Mouse (Mus musculus) midbrain, embryonic 10.5 days (tissue): ENCODE measurements around the gene Nudt2. TPM values are rescaled to one million over a fixed set of nuclear protein-coding genes. Genes with fewer than 3 reads are reported as not detected.

ENCODE experiments used
- DNase-seq: peaks from one replicate; pipeline ENCODE4 v3.0.0-alpha.2; 2017; ENCODE audit warnings: low spot score
- H3K27ac ChIP-seq: fragments of 300-500 bp; sonication (generic); replicated peaks from 2 replicates; pipeline ENCODE4 v1.5.1; 2016; ENCODE audit warnings: mild to moderate bottlenecking
- H3K27me3 ChIP-seq: fragments of 300-500 bp; sonication (generic); 2 replicates; pipeline ENCODE4 v1.6.1; 2016; ENCODE audit warnings: low read depth, mild to moderate bottlenecking; ENCODE audit not compliant: poor library complexity, severe bottlenecking
- H3K36me3 ChIP-seq: fragments of 300-500 bp; sonication (generic); 2 replicates; pipeline ENCODE4 v1.6.1; 2016; ENCODE audit warnings: mild to moderate bottlenecking, moderate library complexity
- H3K4me1 ChIP-seq: fragments of 300-500 bp; sonication (generic); 2 replicates; pipeline ENCODE4 v1.6.1; 2016
- H3K4me3 ChIP-seq: fragments of 300-500 bp; sonication (generic); 2 replicates; pipeline ENCODE4 v1.5.1; 2016; ENCODE audit warnings: mild to moderate bottlenecking, moderate library complexity
- H3K9me3 ChIP-seq: fragments of 300-500 bp; sonication (generic); replicated peaks from 2 replicates; pipeline ENCODE4 v1.6.1; 2016; ENCODE audit warnings: mild to moderate bottlenecking
- WGBS: fragments of 180-500 bp; shearing (Covaris S2); methylation state at CpG from one replicate; pipeline ENCODE4 v1.1.7; 2016; 5-methylcytosine and 5-hydroxymethylcytosine counted together
- polyA plus RNA-seq: library from polyadenylated mRNA; unstranded; fragments of >200 nt; fragmentation: Nextera tagmentation; extraction: Ambion mirVana; gene quantifications from 2 replicates; pipeline ENCODE4 v1.2.1, GENCODE M21; 2016

The Nudt2 gene
- polyA plus RNA-seq, 1 experiment from 2014 or later: 63.3 TPM

GRCm38 (mm10) chr4:41470684-41471383, 5.9 kb downstream of the Nudt2 start:
- 37% methylated on average over 5 of the region's 5 CpGs for WGBS
- H3K9me3 ChIP-seq: no peaks in the 10 kb centered on the region
- no peak overlapping the region for H3K4me3 ChIP-seq
- no peaks in the 10 kb centered on the region for H3K27me3 ChIP-seq
- 0 out of 2 replicates have a peak, but pooled peaks cover 4% of the 10 kb centered on the region for H3K36me3 ChIP-seq
- H3K4me1 ChIP-seq: peaks cover 26% of the 10 kb centered on the region
- DNase-seq: no peak
- peak overlapping the region; percentile 70 for H3K27ac ChIP-seq

GRCm38 (mm10) chr4:41471384-41471689, 6.4 kb downstream of the Nudt2 start:
- WGBS: 84% methylated on average over 1 of the region's 1 CpGs
- 0 out of 2 replicates have a peak, but pooled peaks cover 4% of the 10 kb centered on the region for H3K36me3 ChIP-seq
- peaks cover 24% of the 10 kb centered on the region for H3K4me1 ChIP-seq
- DNase-seq: no peak
- H3K9me3 ChIP-seq: no peaks in the 10 kb centered on the region
- H3K4me3 ChIP-seq: no peak overlapping the region
- H3K27ac ChIP-seq: peak overlapping the region; percentile 70
- no peaks in the 10 kb centered on the region for H3K27me3 ChIP-seq

- H3K4me3 ChIP-seq: no peak overlapping the region
- 0 out of 2 replicates have a peak, but pooled peaks cover 4% of the 10 kb centered on the region for H3K4me1 ChIP-seq
- DNase-seq: no peak
- no peaks in the 10 kb centered on the region for H3K27me3 ChIP-seq
- H3K27ac ChIP-seq: no peak overlapping the region
- no peaks in the 10 kb centered on the region for H3K9me3 ChIP-seq
- 88% methylated on average over 9 of the region's 9 CpGs for WGBS
- peaks cover 43% of the 10 kb centered on the region for H3K36me3 ChIP-seq
These were observed 12.8 kb downstream of the Nudt2 start for GRCm38 (mm10) chr4:41477648-41478160.

- WGBS: 69% methylated on average over 4 of the region's 4 CpGs
- peaks cover 43% of the 10 kb centered on the region for H3K36me3 ChIP-seq
- H3K4me1 ChIP-seq: 0 out of 2 replicates have a peak, but pooled peaks cover 4% of the 10 kb centered on the region
- DNase-seq: no peak
- H3K27me3 ChIP-seq: no peaks in the 10 kb centered on the region
- no peaks in the 10 kb centered on the region for H3K9me3 ChIP-seq
- no peak overlapping the region for H3K27ac ChIP-seq
- H3K4me3 ChIP-seq: no peak overlapping the region
These were observed 14.0 kb downstream of the Nudt2 start for GRCm38 (mm10) chr4:41478751-41479455.

- H3K36me3 ChIP-seq: peaks cover 43% of the 10 kb centered on the region
- H3K9me3 ChIP-seq: no peaks in the 10 kb centered on the region
- H3K4me3 ChIP-seq: no peak overlapping the region
- DNase-seq: no peak
- 0 out of 2 replicates have a peak, but pooled peaks cover 4% of the 10 kb centered on the region for H3K4me1 ChIP-seq
- no peaks in the 10 kb centered on the region for H3K27me3 ChIP-seq
- WGBS: 85% methylated on average over 1 of the region's 1 CpGs
- H3K27ac ChIP-seq: no peak overlapping the region
These were observed 14.5 kb downstream of the Nudt2 start for GRCm38 (mm10) chr4:41479456-41479804.

GRCm38 (mm10) chr4:41480254-41480653, 15.3 kb downstream of the Nudt2 start:
- Histone ChIP-seq H3K36me3 (peaks cover 43% of the 10 kb centered on the region), H3K9me3 (no peaks in the 10 kb centered on the region), H3K27me3 (no peaks in the 10 kb centered on the region), H3K4me1 (0 out of 2 replicates have a peak, but pooled peaks cover 4% of the 10 kb centered on the region), H3K27ac (no peak overlapping the region), H3K4me3 (no peak overlapping the region)
- DNase-seq: no peak
- 88% methylated on average over 8 of the region's 8 CpGs for WGBS

- Histone ChIP-seq H3K4me1 (0 out of 2 replicates have a peak, but pooled peaks cover 4% of the 10 kb centered on the region), H3K9me3 (no peaks in the 10 kb centered on the region; the same call in 1 of the 2 replicates), H3K4me3 (no peak overlapping the region), H3K27ac (no peak overlapping the region), H3K27me3 (no peaks in the 10 kb centered on the region), H3K36me3 (peaks cover 43% of the 10 kb centered on the region)
- 65% methylated on average over 6 of the region's 6 CpGs for WGBS
- no peak for DNase-seq
These were observed 16.7 kb downstream of the Nudt2 start for GRCm38 (mm10) chr4:41481601-41482017.

GRCm38 (mm10) chr4:41492951-41493350, 28.0 kb downstream of the Nudt2 start:
- Histone ChIP-seq H3K27me3 (peaks cover 45% of the 10 kb centered on the region), H3K36me3 (peaks cover 14% of the 10 kb centered on the region), H3K4me1 (peaks cover 10% of the 10 kb centered on the region), H3K4me3 (no peak overlapping the region), H3K27ac (no peak overlapping the region), H3K9me3 (no peaks in the 10 kb centered on the region)
- WGBS: 76% methylated on average over 7 of the region's 7 CpGs
- no peak for DNase-seq

GRCm38 (mm10) chr4:41493464-41494116, 28.6 kb downstream of the Nudt2 start:
- DNase-seq: no peak
- no peak overlapping the region for H3K27ac ChIP-seq
- H3K4me3 ChIP-seq: no peak overlapping the region
- peaks cover 52% of the 10 kb centered on the region for H3K27me3 ChIP-seq
- WGBS: 81% methylated on average over 3 of the region's 3 CpGs
- peaks cover 14% of the 10 kb centered on the region for H3K36me3 ChIP-seq
- H3K9me3 ChIP-seq: no peaks in the 10 kb centered on the region
- peaks cover 16% of the 10 kb centered on the region for H3K4me1 ChIP-seq

GRCm38 (mm10) chr4:41494378-41494777, 29.4 kb downstream of the Nudt2 start:
- no peak overlapping the region for H3K27ac ChIP-seq
- H3K4me3 ChIP-seq: no peak overlapping the region
- no peak for DNase-seq
- 65% methylated on average over 3 of the region's 3 CpGs for WGBS
- H3K36me3 ChIP-seq: peaks cover 14% of the 10 kb centered on the region
- H3K27me3 ChIP-seq: peaks cover 60% of the 10 kb centered on the region
- H3K9me3 ChIP-seq: no peaks in the 10 kb centered on the region
- peaks cover 24% of the 10 kb centered on the region for H3K4me1 ChIP-seq

GRCm38 (mm10) chr4:41495076-41495475, 30.1 kb downstream of the Nudt2 start:
- 78% methylated on average over 4 of the region's 4 CpGs for WGBS
- no peaks in the 10 kb centered on the region for H3K9me3 ChIP-seq
- no peak overlapping the region for H3K4me3 ChIP-seq
- peaks cover 67% of the 10 kb centered on the region for H3K27me3 ChIP-seq
- H3K4me1 ChIP-seq: peaks cover 25% of the 10 kb centered on the region
- H3K36me3 ChIP-seq: peaks cover 14% of the 10 kb centered on the region
- DNase-seq: no peak
- no peak overlapping the region for H3K27ac ChIP-seq

GRCm38 (mm10) chr4:41495850-41496249, 30.9 kb downstream of the Nudt2 start:
- DNase-seq: no peak
- Histone ChIP-seq H3K36me3 (peaks cover 14% of the 10 kb centered on the region), H3K4me1 (peaks cover 25% of the 10 kb centered on the region), H3K27me3 (peaks cover 74% of the 10 kb centered on the region), H3K27ac (no peak overlapping the region), H3K4me3 (no peak overlapping the region), H3K9me3 (no peaks in the 10 kb centered on the region)
- WGBS: 92% methylated on average over 11 of the region's 11 CpGs
